In the genomic region with DNA sequence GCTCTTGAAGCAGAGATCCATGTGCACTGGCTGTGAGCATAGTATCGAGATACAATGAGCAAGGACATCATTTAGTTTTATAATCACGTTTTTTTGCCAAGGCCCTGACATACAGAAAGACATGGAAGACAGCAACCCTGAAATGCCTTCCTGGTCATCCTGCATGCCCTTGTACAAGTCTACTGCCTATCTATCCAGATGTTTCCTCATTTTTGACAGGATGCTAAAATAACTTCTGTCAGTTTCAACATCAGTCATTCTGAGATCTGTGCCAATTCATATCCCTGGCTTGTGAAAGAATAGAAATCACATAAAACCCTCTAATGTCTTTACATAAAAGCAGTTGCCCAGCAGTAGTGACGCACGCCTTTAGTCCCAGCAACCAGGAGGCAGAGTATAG, we compare ENCODE assay signal across 27 mouse cellular contexts. TPM values are rescaled to one million over a fixed set of nuclear protein-coding genes. Genes with fewer than 3 reads are reported as not detected.
A peak's percentile ranks its signal among the peaks of the same experiment; 100 is the strongest.
DNase-seq lines count a peak whose midpoint lies in the region; ATAC-seq and TF ChIP-seq lines count a peak whose summit lies in the region.
"Had no signal": no experiment of that assay in that cellular context is flagged by ENCODE, and none has a peak within 500 bp of the region (broad histone marks: within the 10 kb centered on the region; RNA-seq: fewer than 3 reads in every experiment).

No protein-coding gene starts in this region.

- in situ Hi-C loops in CH12.LX (cut with MboI; ENCODE audit: low pct_ligation_motif_present, low pct_unique_long_range_greater_than_20kb, low sequenced_read_pairs), result no loop called here

- TF ChIP-seq POLR2A in heart, adult 2 months (IDR thresholded peaks at IDR 0.05; ENCODE audit: insufficient read depth, low read depth, low read length), result no peak
- no peak for TF ChIP-seq POLR2A in CH12.LX (IDR thresholded peaks at IDR 0.05; ENCODE audit: low read depth, low read length)

- intact Hi-C loops in heart, adult 2 months (cut with DNase I), result no loop called here

- TF ChIP-seq RAD21 in CH12.LX (IDR thresholded peaks at IDR 0.05; ENCODE audit: low read depth, low read length), result no peak

- no peak for TF ChIP-seq CTCF in heart, adult 2 months (IDR thresholded peaks at IDR 0.05)
- TF ChIP-seq CTCF in CH12.LX (conservative IDR thresholded peaks at IDR 0.05 in 1 of 2, IDR thresholded peaks at IDR 0.05 in 1 of 2; ENCODE audit: low read depth in 2 of 2, low read length in 2 of 2), result no peak

- H3K4me1 ChIP-seq in heart, adult 2 months (ENCODE audit: control insufficient read depth, insufficient read depth, low read length), result no peaks in the 10 kb centered on the region
- H3K4me1 ChIP-seq in CH12.LX (ENCODE audit: control insufficient read depth in 1 of 2, insufficient read depth in 2 of 2), result peaks cover 7 to 39% of the 10 kb centered on the region in 2 experiments; a peak in 3 of 4 replicates
- no peaks in the 10 kb centered on the region for H3K4me1 ChIP-seq in midbrain, embryonic 11.5 days (ENCODE audit: control insufficient read depth, insufficient read depth, low read length)
- H3K4me1 ChIP-seq in kidney, embryonic 15.5 days, result no peaks in the 10 kb centered on the region
- H3K4me1 ChIP-seq: forebrain, embryonic 10.5 days; forebrain, embryonic 13.5 days; heart, embryonic 10.5 days; heart, embryonic 13.5 days had no signal

- H3K27me3 ChIP-seq in heart, adult 2 months (ENCODE audit: control insufficient read depth, insufficient read depth, low read length), result no peaks in the 10 kb centered on the region
- peaks cover 16% of the 10 kb centered on the region for H3K27me3 ChIP-seq in CH12.LX (replicated peaks)
- H3K27me3 ChIP-seq in midbrain, embryonic 11.5 days (ENCODE audit: control insufficient read depth, insufficient read depth, low read length), result no peaks in the 10 kb centered on the region
- H3K27me3 ChIP-seq in kidney, embryonic 15.5 days, result no peaks in the 10 kb centered on the region
- H3K27me3 ChIP-seq: forebrain, embryonic 13.5 days; heart, embryonic 13.5 days; Patski had no signal

- no peaks in the 10 kb centered on the region for H3K36me3 ChIP-seq in heart, adult 2 months (ENCODE audit: control insufficient read depth, insufficient read depth, low read length)
- peaks cover 0 to 16% of the 10 kb centered on the region in 2 experiments for H3K36me3 ChIP-seq in CH12.LX (replicated peaks in 1 of 2; ENCODE audit: control insufficient read depth in 1 of 2, insufficient read depth in 1 of 2, low read length in 1 of 2)
- no peaks in the 10 kb centered on the region for H3K36me3 ChIP-seq in midbrain, embryonic 11.5 days (ENCODE audit: control insufficient read depth, insufficient read depth, low read length)
- peaks cover 19% of the 10 kb centered on the region for H3K36me3 ChIP-seq in kidney, embryonic 15.5 days

- no peak for TF ChIP-seq EP300 in heart, adult 2 months (IDR thresholded peaks at IDR 0.05; ENCODE audit: insufficient read depth, low read depth, low read length)
- peak; percentile 8; the same call in 1 of the 2 replicates for TF ChIP-seq EP300 in CH12.LX (IDR thresholded peaks at IDR 0.05; ENCODE audit: low read length)

- H3K4me3 ChIP-seq in heart, adult 2 months, result no peak overlapping the region
- H3K4me3 ChIP-seq in CH12.LX (replicated peaks in 1 of 3; ENCODE audit: low read depth in 2 of 3, low read length in 2 of 3, poor library complexity in 1 of 3), result no peak overlapping the region
- no peak overlapping the region for H3K4me3 ChIP-seq in midbrain, embryonic 11.5 days (ENCODE audit: low read depth, low read length)
- no peak overlapping the region for H3K4me3 ChIP-seq in kidney, embryonic 15.5 days (replicated peaks)
- H3K4me3 ChIP-seq: forebrain, embryonic 10.5 days; forebrain, embryonic 13.5 days; heart, embryonic 10.5 days; heart, embryonic 13.5 days had no signal

- peak; percentile 64 for ATAC-seq in megakaryocyte, adult 5-6 weeks (ENCODE audit: poor library complexity, severe bottlenecking)
- ATAC-seq in midbrain, embryonic 11.5 days (ENCODE audit: low FRiP score), result no peak
- no peak for ATAC-seq in kidney, embryonic 15.5 days (replicated peaks; ENCODE audit: low FRiP score)
- ATAC-seq: forebrain, embryonic 13.5 days; forebrain, embryonic 16.5 days; hindbrain, postnatal 0 days; inflammation-experienced regulatory T-cells, adult 6 months; intestine, embryonic 16.5 days; Patski had no signal

- no peak overlapping the region for H3K4me2 ChIP-seq in CH12.LX (ENCODE audit: insufficient read depth, low read depth, poor library complexity, severe bottlenecking)
- no peak overlapping the region for H3K4me2 ChIP-seq in midbrain, embryonic 11.5 days
- no peak overlapping the region for H3K4me2 ChIP-seq in kidney, embryonic 15.5 days
- H3K4me2 ChIP-seq: forebrain, embryonic 13.5 days; heart, embryonic 13.5 days; hindbrain, embryonic 14.5 days had no signal

- H3K9ac ChIP-seq in heart, adult 2 months (ENCODE audit: low read depth, low read length), result no peak overlapping the region
- no peak overlapping the region for H3K9ac ChIP-seq in CH12.LX (ENCODE audit: insufficient read depth, low read depth)
- H3K9ac ChIP-seq in midbrain, embryonic 11.5 days (ENCODE audit: low read length), result no peak overlapping the region
- no peak overlapping the region for H3K9ac ChIP-seq in kidney, embryonic 15.5 days
- H3K9ac ChIP-seq: forebrain, embryonic 13.5 days; heart, embryonic 13.5 days; hindbrain, embryonic 14.5 days had no signal

- DNase-seq in heart, adult 11 months, result peak; percentile 50
- DNase-seq in heart, adult 2 months, result no peak
- DNase-seq in 416B (ENCODE audit: low read depth) (peak; percentile 60), CH12.LX (ENCODE audit: extremely low read depth) (no peak)
- DNase-seq in midbrain, embryonic 11.5 days (ENCODE audit: low spot score, missing footprints), result no peak
- DNase-seq: cerebellum, adult 11-12 months; cerebellum, adult 8-10 months; cerebellum, postnatal 10 days; cerebellum, postnatal 36 days; gastrocnemius, postnatal 10 days; gastrocnemius, postnatal 36 days; heart, adult 18-20 months; heart, postnatal 14 days; heart, postnatal 4 days had no signal

- dilution Hi-C loops in CH12.LX (cut with MboI; ENCODE audit: extremely low pct_ligation_motif_present, extremely low pct_unique_long_range_greater_than_20kb, low sequenced_read_pairs), result no loop called here

- 76% methylated on average over 4 of the region's 4 CpGs for WGBS in heart, adult 2 months
- 92% methylated on average over 4 of the region's 4 CpGs for WGBS in midbrain, embryonic 11.5 days
- 88% methylated on average over 4 of the region's 4 CpGs for WGBS in kidney, embryonic 15.5 days

- H3K79me2 ChIP-seq in heart, adult 2 months (replicated peaks; ENCODE audit: control insufficient read depth, insufficient read depth, low read length), result no peaks in the 10 kb centered on the region
- no peaks in the 10 kb centered on the region for H3K79me2 ChIP-seq in CH12.LX (replicated peaks; ENCODE audit: control insufficient read depth, extremely low read depth, insufficient read depth, poor library complexity, severe bottlenecking)

- no peak overlapping the region for H3K27ac ChIP-seq in heart, adult 2 months
- H3K27ac ChIP-seq in CH12.LX (ENCODE audit: insufficient read depth, low read depth), result no peak overlapping the region
- no peak overlapping the region for H3K27ac ChIP-seq in midbrain, embryonic 11.5 days (ENCODE audit: low read depth, low read length)
- no peak overlapping the region for H3K27ac ChIP-seq in kidney, embryonic 15.5 days
- H3K27ac ChIP-seq: forebrain, embryonic 10.5 days; forebrain, embryonic 13.5 days; heart, embryonic 10.5 days; heart, embryonic 13.5 days; hindbrain, embryonic 14.5 days; hindbrain, postnatal 0 days had no signal

- peaks cover 2% of the 10 kb centered on the region for H3K9me3 ChIP-seq in CH12.LX (replicated peaks; ENCODE audit: low read length)
- no peaks in the 10 kb centered on the region for H3K9me3 ChIP-seq in midbrain, embryonic 11.5 days (ENCODE audit: control insufficient read depth, low read length)
- H3K9me3 ChIP-seq in kidney, embryonic 15.5 days (replicated peaks), result no peaks in the 10 kb centered on the region
- H3K9me3 ChIP-seq: forebrain, embryonic 10.5 days; forebrain, embryonic 13.5 days; G1E; heart, embryonic 10.5 days; heart, embryonic 13.5 days had no signal

TF ChIP-seq in CH12.LX, 34 proteins besides CTCF, POLR2A, EP300 and RAD21:
- TF ChIP-seq ETS1 (conservative IDR thresholded peaks at IDR 0.05; ENCODE audit: low read depth, low read length) (no peak), ZKSCAN1 (IDR thresholded peaks at IDR 0.05; ENCODE audit: borderline replicate concordance, low read depth, low read length) (no peak), PAX5 (IDR thresholded peaks at IDR 0.05; ENCODE audit: low read length) (no peak), MXI1 (IDR thresholded peaks at IDR 0.05; ENCODE audit: low read depth, low read length) (no peak), SIN3A (IDR thresholded peaks at IDR 0.05; ENCODE audit: low read length) (no peak), IRF4 (IDR thresholded peaks at IDR 0.05; ENCODE audit: low read depth, low read length) (no peak), USF1 (IDR thresholded peaks at IDR 0.05; ENCODE audit: low read depth, low read length) (no peak)

RNA-seq across cellular contexts. Expression of gene B3gnt2, which starts 36.4 kb away (rescaled TPM):
- total RNA-seq in heart, adult 2 months (2021), result 1 to 10 TPM; 3.5 to 6.2 TPM
- polyA plus RNA-seq in heart, adult 2 months (2012; rRNA removed), result 5.7 and 7.1 TPM in 2 replicates
- total RNA-seq in CH12.LX (2012; rRNA removed) (74.6 and 77.4 TPM in 2 replicates), CH12.LX (2014; rRNA removed) (62.2 and 75.2 TPM in 2 replicates)
- polyA plus RNA-seq in CH12.LX (2012; ENCODE audit: insufficient read length, low read depth), result 96.0 and 111 TPM in 2 replicates
- 8.3 and 13.0 TPM in 2 replicates for total RNA-seq in megakaryocyte, adult 5-6 weeks (2015)
- 20.8 and 28.9 TPM in 2 replicates for total RNA-seq in megakaryocyte, adult 5-6 weeks (2017)
- 1.8 and 1.9 TPM in 2 replicates for polyA plus RNA-seq in midbrain, embryonic 11.5 days (2014; fragmentation: Nextera tagmentation; extraction: Ambion mirVana)
- 9.3 and 10.6 TPM in 2 replicates for polyA plus RNA-seq in kidney, embryonic 15.5 days (2015; fragmentation: Nextera tagmentation; extraction: Ambion mirVana)

Comparison
In these comparisons a context has a peak if more than half of its experiments do, and no peak if none do; other contexts are left out.
1. DNase-seq: peak in heart, adult 11 months (single experiment) and 416B (single experiment); none in heart, adult 2 months (0 of 2), CH12.LX (single experiment) and midbrain, embryonic 11.5 days (single experiment).